Mouse (Mus musculus) brain, embryonic 14.5 days (tissue): Measurements from ENCODE around the gene Maco1. TPM values are rescaled to one million over a fixed set of nuclear protein-coding genes. Genes with fewer than 3 reads are reported as not detected.
A peak's percentile ranks its signal among the peaks of the same experiment; 100 is the strongest.

ENCODE experiments used
- DNase-seq: peaks from one replicate; pipeline ENCODE4 v3.0.0-alpha.2; 2011; ENCODE audit warnings: low read depth
- CTCF ChIP-seq: fragments of 200-500 bp; IDR thresholded peaks from 2 replicates; pipeline ENCODE4 v1.5.1; 2012; ENCODE audit warnings: inconsistent platforms, mild to moderate bottlenecking, moderate library complexity, borderline replicate concordance; ENCODE audit not compliant: insufficient read depth, insufficient read length; ENCODE audit errors: extremely low read depth
- POLR2A ChIP-seq: fragments of 200-500 bp; IDR thresholded peaks from 2 replicates; pipeline ENCODE4 v1.6.1; 2012; ENCODE audit warnings: mild to moderate bottlenecking, inconsistent platforms, borderline replicate concordance; ENCODE audit not compliant: poor library complexity, insufficient read depth, insufficient read length, severe bottlenecking; ENCODE audit errors: extremely low read depth
- polyA plus RNA-seq: library from polyadenylated mRNA; depleted of rRNA; stranded (reverse); fragments of >200 nt; gene quantifications from 2 replicates; pipeline ENCODE4 v1.2.3, GENCODE M21; 2012

The Maco1 gene
- polyA plus RNA-seq, 1 experiment = 79.2 TPM

DNA sequence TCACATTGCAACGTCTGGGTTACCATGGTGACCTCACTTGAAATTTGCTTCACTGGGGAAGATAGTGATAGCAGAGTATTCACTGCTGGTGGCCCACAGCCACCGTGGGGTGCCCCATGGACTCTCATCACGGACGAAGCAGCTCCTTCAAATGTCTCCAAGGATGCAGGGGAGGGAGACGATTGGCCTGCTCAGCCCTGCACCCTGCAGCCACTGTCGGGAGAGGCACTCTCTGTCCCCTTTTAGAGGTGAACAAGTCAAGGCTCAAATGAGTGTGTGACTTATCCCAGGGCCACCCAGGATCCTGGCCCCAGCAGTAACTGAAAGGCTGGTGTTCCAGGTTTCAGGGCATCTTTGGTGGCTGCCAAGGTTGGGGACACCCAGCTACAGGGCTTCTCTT lies 61.4 kb downstream of the Maco1 start:
- DNase-seq = no peak
- no peak for TF ChIP-seq CTCF
- no peak for TF ChIP-seq POLR2A

DNA sequence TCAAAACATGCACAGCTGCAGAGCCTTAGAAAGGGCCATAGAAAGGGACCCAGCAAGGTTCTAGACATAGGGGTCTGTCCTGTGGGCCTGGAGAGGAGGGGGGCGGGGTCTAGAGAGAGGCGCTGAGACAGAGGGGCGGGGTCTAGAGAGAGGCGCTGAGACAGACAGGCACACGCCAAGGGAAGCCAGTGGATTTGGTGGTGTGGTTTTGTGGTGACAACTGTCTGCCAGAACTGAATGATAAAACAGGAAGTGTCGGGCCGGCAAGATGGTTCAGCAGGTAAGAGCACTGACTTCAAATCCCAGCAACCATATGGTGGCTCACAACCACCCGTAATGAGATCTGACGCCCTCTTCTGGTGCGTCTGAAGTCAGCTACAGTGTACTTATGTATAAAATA lies 66.2 kb downstream of the Maco1 start:
- DNase-seq = no peak
- no peak for TF ChIP-seq POLR2A

DNA sequence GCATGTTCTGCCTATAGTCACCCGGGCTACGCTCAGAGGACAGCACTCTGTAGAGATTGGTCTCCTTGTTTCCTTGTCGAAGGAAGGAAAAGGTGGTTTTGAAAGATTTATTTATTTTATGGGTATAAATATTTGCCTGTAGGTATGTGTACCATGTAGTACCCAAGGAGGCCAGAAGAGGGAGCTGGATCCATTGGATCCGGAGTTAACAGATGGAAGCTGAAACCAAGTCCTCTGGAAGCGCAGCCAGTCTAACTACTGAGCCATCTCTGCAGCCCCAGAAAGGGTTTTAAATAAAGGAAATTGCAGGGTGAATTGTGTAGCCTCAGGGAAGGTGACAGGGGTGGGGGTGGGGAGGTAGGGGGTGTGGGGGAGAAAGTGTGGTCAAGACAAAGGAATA lies 68.4 kb downstream of the Maco1 start:
- TF ChIP-seq CTCF (peak; percentile 33; the same call in 1 of the 2 replicates), POLR2A (no peak)
- peak; percentile 51 for DNase-seq

DNA sequence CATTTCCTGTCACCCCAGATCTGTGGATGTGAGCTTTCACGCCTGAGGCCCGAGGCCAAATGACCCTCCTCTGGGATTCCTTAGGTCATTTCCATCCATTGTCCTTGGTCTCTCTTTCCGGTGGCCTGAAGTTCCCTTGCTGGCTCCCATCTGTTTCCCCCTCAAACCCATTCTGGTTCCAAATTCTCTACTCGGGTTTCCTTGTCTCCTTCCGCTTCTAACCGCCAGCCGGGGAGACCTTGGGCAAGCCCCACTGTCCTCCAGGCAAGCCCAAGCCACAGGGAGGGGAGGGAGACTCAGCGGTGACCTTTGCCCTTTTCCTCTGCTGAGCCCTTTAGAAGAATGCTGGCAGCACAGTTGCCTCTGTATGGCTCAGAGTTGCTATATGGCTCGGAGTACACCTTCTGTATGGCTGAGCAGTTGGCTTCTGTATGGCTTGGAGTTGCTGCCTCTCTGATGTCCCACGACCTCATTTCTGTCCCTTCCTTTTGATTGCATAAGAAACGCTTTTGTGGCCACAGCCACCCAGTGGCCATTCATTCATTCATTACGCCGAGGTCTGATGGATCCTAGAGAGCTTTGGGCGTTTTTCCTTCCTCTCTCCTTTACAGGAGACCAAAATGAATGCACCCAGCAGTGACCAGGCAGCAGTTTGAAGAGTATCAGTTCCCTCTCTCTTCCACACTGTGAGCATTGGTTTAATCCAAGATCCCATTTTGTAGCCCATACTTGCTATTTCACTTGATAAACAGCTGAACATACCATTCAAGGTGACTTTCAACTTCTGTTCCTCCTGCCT lies 73.8 kb downstream of the Maco1 start:
- TF ChIP-seq CTCF (no peak), POLR2A (no peak)
- DNase-seq = no peak

DNA sequence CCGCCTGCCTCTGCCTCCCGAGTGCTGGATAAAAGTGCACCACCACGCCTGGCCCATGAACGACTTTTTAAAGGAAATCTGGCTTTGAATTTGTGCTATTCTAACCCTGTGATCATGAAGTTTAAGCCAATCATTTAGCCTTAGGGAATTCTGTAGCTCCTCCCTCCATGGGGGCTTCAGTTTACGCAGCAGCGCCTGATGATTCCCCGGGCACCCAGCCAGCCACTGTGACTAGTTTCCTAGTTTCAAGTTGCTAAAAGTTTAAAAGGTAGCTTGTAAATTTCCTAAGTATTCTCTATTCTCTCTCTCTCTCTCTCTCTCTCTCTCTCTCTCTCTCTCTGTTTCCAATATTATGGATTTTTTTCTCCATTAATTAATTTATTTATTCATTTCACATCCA lies 76.9 kb downstream of the Maco1 start:
- TF ChIP-seq POLR2A (no peak), CTCF (no peak)
- DNase-seq = peak; percentile 42

DNA sequence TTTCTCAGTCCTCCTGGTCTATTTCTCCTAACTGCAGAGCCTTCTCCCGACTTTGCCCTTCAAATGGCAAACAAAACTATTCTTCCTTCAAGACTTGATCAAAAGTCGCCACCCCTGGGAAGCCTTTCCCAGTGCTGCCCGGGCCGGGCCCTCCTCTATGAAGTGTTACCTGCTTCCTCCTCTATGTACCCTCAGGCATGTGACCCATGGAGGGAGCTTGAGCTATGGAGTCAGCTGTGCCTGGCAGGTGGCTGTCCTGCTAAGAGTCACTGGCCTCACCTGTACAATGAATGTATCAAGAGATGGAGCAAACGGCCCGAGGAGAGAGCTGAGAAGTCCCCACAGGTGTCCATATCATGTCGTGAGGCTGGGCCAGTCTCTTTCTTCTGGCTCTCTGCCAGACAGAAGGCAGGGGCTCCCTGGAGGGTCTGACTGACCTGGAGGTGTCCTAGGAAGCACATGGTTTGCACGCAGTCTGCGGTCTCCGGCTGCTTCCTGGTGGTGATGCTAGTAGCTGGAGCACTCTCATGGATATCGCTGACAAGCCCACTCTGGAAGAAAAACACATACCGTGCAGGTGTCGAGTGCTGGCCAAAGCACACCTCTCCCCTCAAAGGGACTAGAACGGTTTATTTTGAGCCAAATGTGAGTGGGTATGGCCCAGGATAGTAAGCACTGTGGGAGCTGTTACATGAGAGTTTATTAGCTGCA lies 77.8 kb downstream of the Maco1 start:
- DNase-seq = no peak
- TF ChIP-seq CTCF = no peak
- TF ChIP-seq POLR2A = no peak

DNA sequence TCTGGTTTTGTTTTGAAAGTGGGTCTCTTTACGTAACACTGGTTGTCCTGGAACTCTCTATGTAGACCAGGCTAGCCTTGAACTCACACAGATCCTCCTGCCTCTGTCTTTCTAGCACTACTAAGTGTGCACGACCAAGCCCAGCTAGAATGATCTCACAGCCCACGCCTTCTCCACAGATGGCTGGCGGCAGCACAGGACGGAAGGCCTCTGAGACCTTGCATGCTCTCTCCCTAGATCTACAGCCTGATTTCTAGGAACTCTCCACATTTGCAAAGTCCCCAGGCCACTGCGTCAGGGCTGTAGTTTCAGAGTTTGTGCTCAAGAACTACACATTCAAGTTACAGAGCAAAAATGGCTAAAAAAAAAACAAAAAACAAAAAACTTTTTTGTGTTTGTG lies 79.0 kb downstream of the Maco1 start:
- TF ChIP-seq CTCF = no peak
- no peak for TF ChIP-seq POLR2A
- no peak for DNase-seq

DNA sequence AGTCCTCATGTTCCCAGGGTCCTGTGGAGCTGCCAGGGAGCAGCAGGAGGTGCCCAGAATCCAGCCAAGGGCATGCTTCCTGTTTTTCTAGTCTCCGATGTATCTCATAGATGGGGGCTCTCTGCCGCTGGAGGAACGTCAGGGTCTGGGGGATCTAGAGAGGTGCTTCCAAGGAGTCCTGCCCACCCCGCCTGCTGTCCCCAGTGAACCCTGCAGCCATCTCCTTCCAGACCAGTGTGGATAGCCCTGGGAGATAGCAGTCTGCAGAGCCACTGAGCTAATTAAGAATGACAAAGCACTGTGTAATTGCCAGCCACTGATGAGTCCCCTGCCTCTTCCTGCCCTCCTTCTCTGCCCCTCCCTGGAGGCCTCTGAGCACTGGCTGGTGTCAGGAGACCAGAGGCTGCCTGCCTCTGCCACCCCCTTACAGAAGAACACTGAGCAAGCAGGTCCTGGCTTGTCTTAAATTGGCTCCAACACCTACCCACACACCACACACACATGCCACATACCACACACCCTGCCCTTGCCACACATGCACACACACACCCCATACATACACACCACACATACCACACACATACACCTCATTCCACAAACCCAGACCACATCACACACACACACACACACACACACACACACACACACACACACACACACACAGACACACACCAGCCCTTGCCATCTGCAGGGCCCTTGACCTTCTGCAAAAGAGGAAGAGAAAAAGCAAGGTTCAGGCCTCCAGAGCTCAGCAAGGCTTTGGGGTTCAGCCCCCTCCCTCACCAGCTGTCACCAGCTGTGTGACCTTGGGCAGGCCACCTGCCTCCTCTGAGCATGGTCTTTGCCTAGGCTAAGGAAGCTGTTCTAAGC lies 80.1 kb downstream of the Maco1 start:
- TF ChIP-seq POLR2A (no peak), CTCF (no peak)
- no peak for DNase-seq

DNA sequence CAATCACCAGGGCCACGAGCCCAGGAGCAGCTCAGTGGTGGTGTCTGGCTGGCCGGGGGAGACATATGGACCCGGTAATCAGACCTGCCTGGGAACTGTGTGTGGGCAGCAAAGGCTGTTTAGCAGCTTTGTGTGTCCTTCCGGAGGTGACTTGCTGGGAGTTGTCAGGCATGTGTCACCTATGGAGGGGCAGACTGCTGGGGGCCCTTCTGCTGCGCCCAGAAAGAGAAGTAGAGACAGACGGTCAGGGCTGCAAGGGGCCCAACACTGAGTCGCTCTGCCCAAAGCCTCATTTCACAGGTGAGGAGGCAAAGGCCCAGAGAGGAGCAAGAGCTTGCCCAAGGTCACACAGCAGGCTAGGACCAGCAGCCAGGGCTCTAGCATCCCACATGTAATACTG lies 83.3 kb downstream of the Maco1 start:
- TF ChIP-seq POLR2A (no peak), CTCF (no peak)
- DNase-seq = no peak

DNA sequence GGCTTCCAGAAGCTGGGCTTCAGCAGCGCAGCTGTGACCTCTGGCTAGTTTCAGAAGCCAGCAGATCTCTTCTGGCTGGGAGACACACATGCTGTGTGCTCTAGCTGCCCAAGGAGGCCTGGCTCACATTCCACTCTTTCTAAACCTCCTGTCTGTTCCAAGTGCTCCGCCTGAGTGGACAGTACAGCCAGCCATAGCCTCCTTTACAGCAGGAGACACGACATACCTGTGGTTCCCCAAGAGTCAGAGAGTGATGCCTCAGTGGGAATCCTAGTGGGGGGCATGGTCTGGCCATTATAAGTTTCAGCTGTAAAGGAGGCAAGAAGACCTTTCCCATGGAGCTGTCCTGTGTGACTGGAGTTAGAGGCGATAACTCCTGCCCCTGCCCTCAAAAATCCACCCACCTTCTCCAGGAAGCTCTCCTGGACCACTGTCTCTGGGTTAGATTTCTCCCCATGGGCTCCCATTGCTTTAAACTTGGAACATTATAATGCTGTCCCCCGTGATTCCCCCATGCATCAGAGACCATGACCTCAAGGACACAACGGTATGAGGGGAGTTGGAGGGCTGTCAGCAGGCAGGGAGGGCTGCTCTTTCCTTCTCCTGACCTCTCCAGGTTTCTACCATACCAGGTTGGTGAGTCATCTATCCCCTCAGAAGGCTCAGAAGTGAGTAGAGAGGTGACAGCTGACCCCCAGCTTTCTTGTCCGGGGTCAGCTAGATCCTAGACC lies 83.9 kb downstream of the Maco1 start:
- no peak for DNase-seq
- no peak for TF ChIP-seq POLR2A
